In genomic region chr11:104590148-104590547, GRCm38 (mm10) we compare ENCODE assay signal across 9 mouse cellular contexts. TPM values are rescaled to one million over a fixed set of nuclear protein-coding genes. Genes with fewer than 3 reads are reported as not detected.
DNase-seq lines count a peak whose midpoint lies in the region; ATAC-seq and TF ChIP-seq lines count a peak whose summit lies in the region.
"Had no signal": no experiment of that assay in that cellular context is flagged by ENCODE, and none has a peak within 500 bp of the region (broad histone marks: within the 10 kb centered on the region; RNA-seq: fewer than 3 reads in every experiment).

No protein-coding gene starts in this region.

- DNase-seq in adrenal gland, postnatal 36 days: peak; percentile 71 to 79
- peak; percentile 67 to 80 for DNase-seq in heart, adult 9 months (ENCODE audit: low spot score in 2 of 2)
- peak; percentile 83 for DNase-seq in limb, embryonic 14.5 days (ENCODE audit: low spot score)
- DNase-seq in natural killer cell, adult 2 months (ENCODE audit: low spot score in 2 of 2): peak; percentile 80 to 83

- H3K9me3 ChIP-seq in embryonic facial prominence, embryonic 12.5 days: no peaks in the 10 kb centered on the region
- 0 out of 2 replicates have a peak, but pooled peaks cover 4% of the 10 kb centered on the region for H3K9me3 ChIP-seq in kidney, embryonic 14.5 days (ENCODE audit: control insufficient read depth, low read length)
- H3K9me3 ChIP-seq in limb, embryonic 14.5 days (ENCODE audit: control insufficient read depth, low read length): no peaks in the 10 kb centered on the region
- no peaks in the 10 kb centered on the region for H3K9me3 ChIP-seq in stomach, embryonic 15.5 days

- H3K4me3 ChIP-seq in embryonic facial prominence, embryonic 12.5 days: no peak overlapping the region
- H3K4me3 ChIP-seq in kidney, embryonic 14.5 days (ENCODE audit: low read length): no peak overlapping the region
- H3K4me3 ChIP-seq in limb, embryonic 14.5 days (replicated peaks; ENCODE audit: low read length): no peak overlapping the region
- no peak overlapping the region for H3K4me3 ChIP-seq in stomach, embryonic 15.5 days (replicated peaks)
- H3K4me3 ChIP-seq: midbrain, embryonic 12.5 days had no signal

- ATAC-seq in CD4-positive, CD25-positive, alpha-beta regulatory T cell, adult 4 months: peak; percentile 89
- ATAC-seq in embryonic facial prominence, embryonic 12.5 days (ENCODE audit: insufficient number of reproducible peaks, insufficient read depth, low FRiP score, low TSS enrichment): peak; percentile 56; the same call in 1 of the 2 replicates
- 0 out of 2 replicates have a peak, but pooled peaks have one; percentile 35 for ATAC-seq in kidney, embryonic 14.5 days (ENCODE audit: low FRiP score, low TSS enrichment)
- ATAC-seq in limb, embryonic 14.5 days (ENCODE audit: low FRiP score, low read depth): peak; percentile 75; the same call in 1 of the 2 replicates
- peak; percentile 76 for ATAC-seq in stomach, embryonic 15.5 days (ENCODE audit: insufficient read depth, low FRiP score, low read depth)

- no peak for TF ChIP-seq POLR2A in limb, embryonic 14.5 days (IDR thresholded peaks at IDR 0.05; ENCODE audit: borderline replicate concordance, extremely low read depth, insufficient read depth, insufficient read length)

- no peak overlapping the region for H3K27ac ChIP-seq in embryonic facial prominence, embryonic 12.5 days
- no peak overlapping the region for H3K27ac ChIP-seq in kidney, embryonic 14.5 days (ENCODE audit: low read depth, low read length)
- no peak overlapping the region for H3K27ac ChIP-seq in limb, embryonic 14.5 days (replicated peaks; ENCODE audit: low read depth, low read length)
- no peak overlapping the region for H3K27ac ChIP-seq in stomach, embryonic 15.5 days
- H3K27ac ChIP-seq: midbrain, embryonic 12.5 days had no signal

- no peak overlapping the region for H3K4me2 ChIP-seq in embryonic facial prominence, embryonic 12.5 days (replicated peaks)
- H3K4me2 ChIP-seq in kidney, embryonic 14.5 days (replicated peaks; ENCODE audit: low read depth, low read length): no peak overlapping the region
- no peak overlapping the region for H3K4me2 ChIP-seq in limb, embryonic 14.5 days (replicated peaks; ENCODE audit: low read depth, low read length, severe bottlenecking)
- no peak overlapping the region for H3K4me2 ChIP-seq in stomach, embryonic 15.5 days
- H3K4me2 ChIP-seq: midbrain, embryonic 12.5 days had no signal

- no peak overlapping the region for H3K9ac ChIP-seq in embryonic facial prominence, embryonic 12.5 days
- no peak overlapping the region for H3K9ac ChIP-seq in kidney, embryonic 14.5 days (ENCODE audit: low read depth, low read length)
- H3K9ac ChIP-seq in limb, embryonic 14.5 days (ENCODE audit: low read depth, low read length, severe bottlenecking): no peak overlapping the region
- no peak overlapping the region for H3K9ac ChIP-seq in stomach, embryonic 15.5 days
- H3K9ac ChIP-seq: midbrain, embryonic 12.5 days had no signal

- H3K4me1 ChIP-seq in embryonic facial prominence, embryonic 12.5 days: no peaks in the 10 kb centered on the region
- H3K4me1 ChIP-seq in kidney, embryonic 14.5 days (ENCODE audit: control insufficient read depth, insufficient read depth, low read length): no peaks in the 10 kb centered on the region
- no peaks in the 10 kb centered on the region for H3K4me1 ChIP-seq in limb, embryonic 14.5 days (ENCODE audit: control insufficient read depth, insufficient read depth, low read length)
- H3K4me1 ChIP-seq in stomach, embryonic 15.5 days: 0 out of 2 replicates have a peak, but pooled peaks cover 4% of the 10 kb centered on the region
- H3K4me1 ChIP-seq: midbrain, embryonic 12.5 days had no signal

- WGBS in embryonic facial prominence, embryonic 12.5 days: under 1% methylated on average over 8 of the region's 8 CpGs
- WGBS in kidney, embryonic 14.5 days: 2% methylated on average over 8 of the region's 8 CpGs
- WGBS in limb, embryonic 14.5 days: under 1% methylated on average over 8 of the region's 8 CpGs
- under 1% methylated on average over 8 of the region's 8 CpGs for WGBS in stomach, embryonic 15.5 days

- H3K27me3 ChIP-seq in embryonic facial prominence, embryonic 12.5 days: no peaks in the 10 kb centered on the region
- no peaks in the 10 kb centered on the region for H3K27me3 ChIP-seq in kidney, embryonic 14.5 days (ENCODE audit: control insufficient read depth, insufficient read depth, low read length)
- no peaks in the 10 kb centered on the region for H3K27me3 ChIP-seq in limb, embryonic 14.5 days (ENCODE audit: control insufficient read depth, insufficient read depth, low read length)
- H3K27me3 ChIP-seq in stomach, embryonic 15.5 days (replicated peaks): no peaks in the 10 kb centered on the region
- H3K27me3 ChIP-seq: midbrain, embryonic 12.5 days had no signal

- H3K36me3 ChIP-seq in embryonic facial prominence, embryonic 12.5 days: no peaks in the 10 kb centered on the region
- H3K36me3 ChIP-seq in kidney, embryonic 14.5 days (ENCODE audit: control insufficient read depth, insufficient read depth, low read length): no peaks in the 10 kb centered on the region
- no peaks in the 10 kb centered on the region for H3K36me3 ChIP-seq in limb, embryonic 14.5 days (ENCODE audit: control insufficient read depth, insufficient read depth, low read length)
- no peaks in the 10 kb centered on the region for H3K36me3 ChIP-seq in stomach, embryonic 15.5 days
- H3K36me3 ChIP-seq: midbrain, embryonic 12.5 days had no signal

RNA-seq across cellular contexts. Expression of gene Itgb3, which starts 17.7 kb away (rescaled TPM):
- polyA plus RNA-seq in CD4-positive, CD25-positive, alpha-beta regulatory T cell, adult 4 months (2017; shearing (Covaris generic)): 10 to 100 TPM; 12.3 to 15.6 TPM
- total RNA-seq in adrenal gland, postnatal 36 days (2021): 10 to 100 TPM in 1 of 2 experiments, 1 to 10 TPM in 1; 5.1 to 18.0 TPM
- polyA plus RNA-seq in embryonic facial prominence, embryonic 12.5 days (2016; fragmentation: Nextera tagmentation; extraction: Ambion mirVana): 3.7 TPM in 2 replicates
- polyA plus RNA-seq in kidney, embryonic 14.5 days (2014; fragmentation: Nextera tagmentation; extraction: Ambion mirVana): 0.80 and 0.85 TPM in 2 replicates
- polyA plus RNA-seq in limb, embryonic 14.5 days (2012; rRNA removed): 2.9 TPM in 2 replicates
- polyA plus RNA-seq in limb, embryonic 14.5 days (2014; fragmentation: Nextera tagmentation; extraction: Ambion mirVana): 1.2 and 1.4 TPM in 2 replicates
- polyA plus RNA-seq in stomach, embryonic 15.5 days (2015; fragmentation: Nextera tagmentation; extraction: Ambion mirVana): 6.2 and 6.7 TPM in 2 replicates

RNA-seq across cellular contexts. Expression of gene Myl4, which starts 39.7 kb away (rescaled TPM):
- 10 to 100 TPM in 1 of 2 experiments, 1 to 10 TPM in 1; 8.2 to 11.4 TPM for polyA plus RNA-seq in CD4-positive, CD25-positive, alpha-beta regulatory T cell, adult 4 months (2017; shearing (Covaris generic))
- 1 to 10 TPM; 3.1 to 3.4 TPM for total RNA-seq in adrenal gland, postnatal 36 days (2021)
- polyA plus RNA-seq in embryonic facial prominence, embryonic 12.5 days (2016; fragmentation: Nextera tagmentation; extraction: Ambion mirVana): 25.6 and 35.4 TPM in 2 replicates
- 1.2 and 1.8 TPM in 2 replicates for polyA plus RNA-seq in kidney, embryonic 14.5 days (2014; fragmentation: Nextera tagmentation; extraction: Ambion mirVana)
- polyA plus RNA-seq in limb, embryonic 14.5 days (2012; rRNA removed): 221 and 305 TPM in 2 replicates
- polyA plus RNA-seq in limb, embryonic 14.5 days (2014; fragmentation: Nextera tagmentation; extraction: Ambion mirVana): 151 and 218 TPM in 2 replicates
- polyA plus RNA-seq in stomach, embryonic 15.5 days (2015; fragmentation: Nextera tagmentation; extraction: Ambion mirVana): 7.8 and 11.8 TPM in 2 replicates

RNA-seq across cellular contexts. Expression of gene Cdc27, which starts 39.7 kb away (rescaled TPM):
- 10 to 100 TPM; 14.0 to 15.1 TPM for polyA plus RNA-seq in CD4-positive, CD25-positive, alpha-beta regulatory T cell, adult 4 months (2017; shearing (Covaris generic))
- 10 to 100 TPM; 63.3 to 71.5 TPM for total RNA-seq in adrenal gland, postnatal 36 days (2021)
- 48.5 and 52.1 TPM in 2 replicates for polyA plus RNA-seq in embryonic facial prominence, embryonic 12.5 days (2016; fragmentation: Nextera tagmentation; extraction: Ambion mirVana)
- polyA plus RNA-seq in kidney, embryonic 14.5 days (2014; fragmentation: Nextera tagmentation; extraction: Ambion mirVana): 39.9 and 55.5 TPM in 2 replicates
- 27.1 and 30.5 TPM in 2 replicates for polyA plus RNA-seq in limb, embryonic 14.5 days (2012; rRNA removed)
- 43.0 and 43.4 TPM in 2 replicates for polyA plus RNA-seq in limb, embryonic 14.5 days (2014; fragmentation: Nextera tagmentation; extraction: Ambion mirVana)
- 32.5 and 37.4 TPM in 2 replicates for polyA plus RNA-seq in stomach, embryonic 15.5 days (2015; fragmentation: Nextera tagmentation; extraction: Ambion mirVana)

Comparison
In these comparisons a context has a peak if more than half of its experiments do, and no peak if none do; other contexts are left out.
1. ATAC-seq: peak in every context shown above with its lines; median percentile 89 in CD4-positive, CD25-positive, alpha-beta regulatory T cell, adult 4 months; 76 in stomach, embryonic 15.5 days; 75 in limb, embryonic 14.5 days; 56 in embryonic facial prominence, embryonic 12.5 days; 35 in kidney, embryonic 14.5 days.